Mouse (Mus musculus) forebrain, embryonic 16.5 days (tissue): ENCODE data around the gene Zfr2. TPM values are rescaled to one million over a fixed set of nuclear protein-coding genes. Genes with fewer than 3 reads are reported as not detected.
A peak's percentile ranks its signal among the peaks of the same experiment; 100 is the strongest.

Experiments
- microRNA-seq: library from miRNA; unstranded; fragments of <30 nt; microRNA quantifications from one replicate; pipeline ENCODE4, GENCODE M21; 2017
- polyA plus RNA-seq: library from polyadenylated mRNA; unstranded; fragments of >200 nt; fragmentation: Nextera tagmentation; extraction: Ambion mirVana; gene quantifications from 2 replicates; pipeline ENCODE4 v1.2.1, GENCODE M21; 2015

The Zfr2 gene
- polyA plus RNA-seq, 1 experiment from 2014 or later, result 24.0 TPM

Small RNAs within 50 kb of the gene (microRNA-seq; reads per million reads assigned to microRNA genes)
- gene Mir3057, result 12.3 reads per million, percentile 31 among the genes with 10 or more reads in this experiment

Other genes starting within 250 kb of the Zfr2 start
- 41.0 and 47.4 TPM in 2 replicates for gene Gng7, start 218.2 kb upstream of the Zfr2 start, polyA plus RNA-seq
- 37.6 and 45.4 TPM in 2 replicates for gene Diras1, start 207.5 kb upstream of the Zfr2 start, polyA plus RNA-seq
- gene Slc39a3, start 195.7 kb upstream of the Zfr2 start, polyA plus RNA-seq, result 48.1 and 54.0 TPM in 2 replicates
- 325 and 344 TPM in 2 replicates for gene Sgta, start 173.0 kb upstream of the Zfr2 start, polyA plus RNA-seq
- gene Thop1, start 163.1 kb upstream of the Zfr2 start, polyA plus RNA-seq, result 69.4 and 70.4 TPM in 2 replicates
- gene Creb3l3, start 134.3 kb upstream of the Zfr2 start, polyA plus RNA-seq, result 0.17 and 0.66 TPM in 2 replicates
- gene Map2k2, start 127.2 kb upstream of the Zfr2 start, polyA plus RNA-seq, result 210 and 213 TPM in 2 replicates
- 11.6 and 11.8 TPM in 2 replicates for gene Zbtb7a, start 97.9 kb upstream of the Zfr2 start, polyA plus RNA-seq
- gene Pias4, start 65.2 kb upstream of the Zfr2 start, polyA plus RNA-seq, result 48.5 and 62.7 TPM in 2 replicates
- 652 and 674 TPM in 2 replicates for gene Eef2, start 56.5 kb upstream of the Zfr2 start, polyA plus RNA-seq
- gene Dapk3, start 50.1 kb upstream of the Zfr2 start, polyA plus RNA-seq, result 55.1 and 56.9 TPM in 2 replicates
- gene 4930442H23Rik, start 49.3 kb upstream of the Zfr2 start, polyA plus RNA-seq, result not detected in 2 replicates
- 0.11 TPM in 1 of 2 replicates, not detected in the other for gene Nmrk2, start 31.1 kb upstream of the Zfr2 start, polyA plus RNA-seq
- gene Atcay, start 2.3 kb upstream of the Zfr2 start, polyA plus RNA-seq, result 81.4 and 94.9 TPM in 2 replicates
- gene Matk, start 19.8 kb downstream of the Zfr2 start, polyA plus RNA-seq, result 28.8 and 44.2 TPM in 2 replicates
- gene Mrpl54, start 33.8 kb downstream of the Zfr2 start, polyA plus RNA-seq, result 84.0 and 90.1 TPM in 2 replicates
- 39.1 and 41.6 TPM in 2 replicates for gene Apba3, start 33.8 kb downstream of the Zfr2 start, polyA plus RNA-seq
- gene Tjp3, start 58.4 kb downstream of the Zfr2 start, polyA plus RNA-seq, result 7.3 and 8.3 TPM in 2 replicates
- 138 and 143 TPM in 2 replicates for gene Pip5k1c, start 59.8 kb downstream of the Zfr2 start, polyA plus RNA-seq
- 36.8 and 38.3 TPM in 2 replicates for gene Cactin, start 87.9 kb downstream of the Zfr2 start, polyA plus RNA-seq
- 3.6 and 4.9 TPM in 2 replicates for gene Tbxa2r, start 95.6 kb downstream of the Zfr2 start, polyA plus RNA-seq
- gene Gipc3, start 110.1 kb downstream of the Zfr2 start, polyA plus RNA-seq, result not detected in 2 replicates
- gene Hmg20b, start 117.3 kb downstream of the Zfr2 start, polyA plus RNA-seq, result 33.4 and 34.2 TPM in 2 replicates
- gene Mfsd12, start 124.3 kb downstream of the Zfr2 start, polyA plus RNA-seq, result 11.4 and 11.5 TPM in 2 replicates
- gene 4930404N11Rik, start 132.7 kb downstream of the Zfr2 start, polyA plus RNA-seq, result 0.72 and 0.86 TPM in 2 replicates
- 121 and 133 TPM in 2 replicates for gene Fzr1, start 145.4 kb downstream of the Zfr2 start, polyA plus RNA-seq
- 86.0 and 91.0 TPM in 2 replicates for gene Dohh, start 151.3 kb downstream of the Zfr2 start, polyA plus RNA-seq
- 6.2 and 8.8 TPM in 2 replicates for gene Gm48551, start 151.3 kb downstream of the Zfr2 start, polyA plus RNA-seq
- gene Gm48552, start 155.8 kb downstream of the Zfr2 start, polyA plus RNA-seq, result 1.0 and 2.2 TPM in 2 replicates
- gene Smim24, start 159.9 kb downstream of the Zfr2 start, polyA plus RNA-seq, result 1.2 and 1.8 TPM in 2 replicates
- gene Nfic, start 222.5 kb downstream of the Zfr2 start, polyA plus RNA-seq, result 25.4 and 27.0 TPM in 2 replicates
- 75.3 and 93.0 TPM in 2 replicates for gene Celf5, start 249.6 kb downstream of the Zfr2 start, polyA plus RNA-seq